Comparison of ENCODE assay signal across 16 mouse cellular contexts in genomic region chr5:33210515-33210914, GRCm38 (mm10). TPM values are rescaled to one million over a fixed set of nuclear protein-coding genes. Genes with fewer than 3 reads are reported as not detected.
"Had no signal": no experiment of that assay in that cellular context is flagged by ENCODE, and none has a peak within 500 bp of the region (broad histone marks: within the 10 kb centered on the region; RNA-seq: fewer than 3 reads in every experiment).

No protein-coding gene starts in this region.

- H3K27me3 ChIP-seq: lung, embryonic 15.5 days; midbrain, embryonic 13.5 days; neural tube, embryonic 12.5 days had no signal

- H3K9ac ChIP-seq: liver, postnatal 0 days; lung, embryonic 15.5 days; midbrain, embryonic 13.5 days; neural tube, embryonic 12.5 days had no signal

- H3K4me3 ChIP-seq: lung, embryonic 15.5 days; megakaryocyte, embryonic 14.5 days; midbrain, embryonic 13.5 days; myocyte; neural tube, embryonic 12.5 days had no signal

- H3K36me3 ChIP-seq: lung, embryonic 15.5 days; midbrain, embryonic 13.5 days; neural tube, embryonic 12.5 days had no signal

- H3K27ac ChIP-seq: lung, embryonic 15.5 days; macrophage; midbrain, embryonic 13.5 days; neural tube, embryonic 12.5 days had no signal

- H3K4me1 ChIP-seq: lung, embryonic 15.5 days; neural tube, embryonic 12.5 days had no signal

- DNase-seq: liver, postnatal 0 days; lung, adult 2 months; lung, postnatal 14 days; lung, postnatal 36 days; right cerebral cortex, postnatal 14 days; spleen, adult 18-20 months; thymus, adult 18-20 months; thymus, postnatal 14 days; thymus, postnatal 36 days had no signal

- H3K9me3 ChIP-seq: lung, embryonic 15.5 days; midbrain, embryonic 13.5 days; neural tube, embryonic 12.5 days had no signal

RNA-seq across cellular contexts. Expression of gene Spon2, which starts 7.7 kb away (rescaled TPM):
- total RNA-seq: neutrophil, adult 5-6 weeks had no signal
- polyA plus RNA-seq: macrophage had no signal
